Mouse (Mus musculus): ENCODE measurements around the gene Tgfbrap1. TPM values are rescaled to one million over a fixed set of nuclear protein-coding genes. Genes with fewer than 3 reads are reported as not detected.

Tgfbrap1 gene
- polyA plus RNA-seq, 1 experiment from 2014 or later: 19.5 TPM

GRCm38 (mm10) chr1:43120950-43121349, 22.5 kb upstream of the Tgfbrap1 start:
- Histone ChIP-seq H3K36me3 (ENCODE audit: control insufficient read depth, insufficient read depth) (peaks cover 13% of the 10 kb centered on the region), H3K4me1 (replicated peaks; ENCODE audit: control insufficient read depth, insufficient read depth, low read length) (no peaks in the 10 kb centered on the region), H3K4me3 (replicated peaks; ENCODE audit: low read length) (no peak overlapping the region), H3K9ac (replicated peaks; ENCODE audit: low read depth, low read length) (no peak overlapping the region), H3K27ac (ENCODE audit: low read length) (no peak overlapping the region), H3K9me3 (ENCODE audit: control insufficient read depth, low read length) (no peaks in the 10 kb centered on the region), H3K27me3 (replicated peaks; ENCODE audit: control insufficient read depth, insufficient read depth, low read length) (no peaks in the 10 kb centered on the region), H3K4me2 (ENCODE audit: low read length) (no peak overlapping the region)
- WGBS: 97% methylated on average over 5 of the region's 5 CpGs
- ATAC-seq: no peak

GRCm38 (mm10) chr1:43117435-43117834, 19.0 kb upstream of the Tgfbrap1 start:
- Histone ChIP-seq H3K9ac (replicated peaks; ENCODE audit: low read depth, low read length) (no peak overlapping the region), H3K27ac (ENCODE audit: low read length) (no peak overlapping the region), H3K9me3 (ENCODE audit: control insufficient read depth, low read length) (no peaks in the 10 kb centered on the region), H3K36me3 (ENCODE audit: control insufficient read depth, insufficient read depth) (peaks cover 20% of the 10 kb centered on the region), H3K4me2 (ENCODE audit: low read length) (no peak overlapping the region), H3K27me3 (replicated peaks; ENCODE audit: control insufficient read depth, insufficient read depth, low read length) (no peaks in the 10 kb centered on the region), H3K4me3 (replicated peaks; ENCODE audit: low read length) (no peak overlapping the region), H3K4me1 (replicated peaks; ENCODE audit: control insufficient read depth, insufficient read depth, low read length) (0 out of 2 replicates have a peak, but pooled peaks cover 2% of the 10 kb centered on the region)
- no peak for ATAC-seq
- 93% methylated on average over 8 of the region's 8 CpGs for WGBS

GRCm38 (mm10) chr1:43112882-43113281, 14.4 kb upstream of the Tgfbrap1 start:
- Histone ChIP-seq H3K4me1 (replicated peaks; ENCODE audit: control insufficient read depth, insufficient read depth, low read length) (0 out of 2 replicates have a peak, but pooled peaks cover 2% of the 10 kb centered on the region), H3K4me3 (replicated peaks; ENCODE audit: low read length) (no peak overlapping the region), H3K4me2 (ENCODE audit: low read length) (no peak overlapping the region), H3K36me3 (ENCODE audit: control insufficient read depth, insufficient read depth) (peaks cover 26% of the 10 kb centered on the region), H3K9ac (replicated peaks; ENCODE audit: low read depth, low read length) (no peak overlapping the region), H3K9me3 (ENCODE audit: control insufficient read depth, low read length) (no peaks in the 10 kb centered on the region), H3K27ac (ENCODE audit: low read length) (no peak overlapping the region), H3K27me3 (replicated peaks; ENCODE audit: control insufficient read depth, insufficient read depth, low read length) (no peaks in the 10 kb centered on the region)
- peak; percentile 47; the same call in 1 of the 2 replicates for ATAC-seq
- 83% methylated on average over 2 of the region's 2 CpGs for WGBS

- H3K27ac ChIP-seq (ENCODE audit: low read length): no peak overlapping the region
- H3K9ac ChIP-seq (replicated peaks; ENCODE audit: low read depth, low read length): no peak overlapping the region
- no peak overlapping the region for H3K4me3 ChIP-seq (replicated peaks; ENCODE audit: low read length)
- no peak for ATAC-seq
- H3K36me3 ChIP-seq (ENCODE audit: control insufficient read depth, insufficient read depth): peaks cover 22% of the 10 kb centered on the region
- H3K4me2 ChIP-seq (ENCODE audit: low read length): no peak overlapping the region
- H3K4me1 ChIP-seq (replicated peaks; ENCODE audit: control insufficient read depth, insufficient read depth, low read length): 0 out of 2 replicates have a peak, but pooled peaks cover 2% of the 10 kb centered on the region
- no peaks in the 10 kb centered on the region for H3K27me3 ChIP-seq (replicated peaks; ENCODE audit: control insufficient read depth, insufficient read depth, low read length)
- no peaks in the 10 kb centered on the region for H3K9me3 ChIP-seq (ENCODE audit: control insufficient read depth, low read length)
- WGBS: 48% methylated on average over 4 of the region's 4 CpGs
Measured at GRCm38 (mm10) chr1:43110556-43110955, 12.1 kb upstream of the Tgfbrap1 start.

GRCm38 (mm10) chr1:43108729-43109128, 10.3 kb upstream of the Tgfbrap1 start:
- WGBS: 94% methylated on average over 2 of the region's 2 CpGs
- Histone ChIP-seq H3K4me1 (replicated peaks; ENCODE audit: control insufficient read depth, insufficient read depth, low read length) (0 out of 2 replicates have a peak, but pooled peaks cover 2% of the 10 kb centered on the region), H3K27me3 (replicated peaks; ENCODE audit: control insufficient read depth, insufficient read depth, low read length) (no peaks in the 10 kb centered on the region), H3K9ac (replicated peaks; ENCODE audit: low read depth, low read length) (no peak overlapping the region), H3K36me3 (ENCODE audit: control insufficient read depth, insufficient read depth) (peaks cover 21% of the 10 kb centered on the region), H3K27ac (ENCODE audit: low read length) (no peak overlapping the region), H3K4me2 (ENCODE audit: low read length) (no peak overlapping the region), H3K4me3 (replicated peaks; ENCODE audit: low read length) (no peak overlapping the region), H3K9me3 (ENCODE audit: control insufficient read depth, low read length) (no peaks in the 10 kb centered on the region)
- no peak for ATAC-seq

- 72% methylated on average over 2 of the region's 2 CpGs for WGBS
Measured at GRCm38 (mm10) chr1:43094206-43094605, 4.2 kb downstream of the Tgfbrap1 start.

GRCm38 (mm10) chr1:43092056-43093015, 6.1 kb downstream of the Tgfbrap1 start:
- peak overlapping the region; percentile 88 for H3K9ac ChIP-seq (replicated peaks; ENCODE audit: low read depth, low read length)
- H3K36me3 ChIP-seq (ENCODE audit: control insufficient read depth, insufficient read depth): no peaks in the 10 kb centered on the region
- ATAC-seq: peak; percentile 85
- WGBS: under 1% methylated on average over 87 of the region's 102 CpGs
- peak overlapping the region; percentile 80 for H3K27ac ChIP-seq (ENCODE audit: low read length)
- H3K4me1 ChIP-seq (replicated peaks; ENCODE audit: control insufficient read depth, insufficient read depth, low read length): peaks cover 25% of the 10 kb centered on the region
- H3K4me3 ChIP-seq (replicated peaks; ENCODE audit: low read length): peak overlapping the region; percentile 73
- H3K9me3 ChIP-seq (ENCODE audit: control insufficient read depth, low read length): no peaks in the 10 kb centered on the region
- H3K4me2 ChIP-seq (ENCODE audit: low read length): peak overlapping the region; percentile 86
- no peaks in the 10 kb centered on the region for H3K27me3 ChIP-seq (replicated peaks; ENCODE audit: control insufficient read depth, insufficient read depth, low read length)

More at GRCm38 (mm10) chr1:43094206-43094605, 4.2 kb downstream of the Tgfbrap1 start:
- H3K4me3 ChIP-seq (replicated peaks; ENCODE audit: low read length): no peak overlapping the region
- H3K9ac ChIP-seq (replicated peaks; ENCODE audit: low read depth, low read length): no peak overlapping the region
- no peak for ATAC-seq
- H3K4me2 ChIP-seq (ENCODE audit: low read length): no peak overlapping the region
- no peaks in the 10 kb centered on the region for H3K9me3 ChIP-seq (ENCODE audit: control insufficient read depth, low read length)
- no peaks in the 10 kb centered on the region for H3K36me3 ChIP-seq (ENCODE audit: control insufficient read depth, insufficient read depth)
- H3K27ac ChIP-seq (ENCODE audit: low read length): no peak overlapping the region
- H3K4me1 ChIP-seq (replicated peaks; ENCODE audit: control insufficient read depth, insufficient read depth, low read length): peaks cover 27% of the 10 kb centered on the region
- no peaks in the 10 kb centered on the region for H3K27me3 ChIP-seq (replicated peaks; ENCODE audit: control insufficient read depth, insufficient read depth, low read length)

- no peaks in the 10 kb centered on the region for H3K36me3 ChIP-seq (ENCODE audit: control insufficient read depth, insufficient read depth)
- WGBS: 49% methylated on average over 13 of the region's 13 CpGs
- ATAC-seq: peak; percentile 18
- H3K4me1 ChIP-seq (replicated peaks; ENCODE audit: control insufficient read depth, insufficient read depth, low read length): peaks cover 22% of the 10 kb centered on the region
- H3K27ac ChIP-seq (ENCODE audit: low read length): no peak overlapping the region
- no peaks in the 10 kb centered on the region for H3K9me3 ChIP-seq (ENCODE audit: control insufficient read depth, low read length)
- peak overlapping the region; percentile 86 for H3K4me2 ChIP-seq (ENCODE audit: low read length)
- H3K4me3 ChIP-seq (replicated peaks; ENCODE audit: low read length): peak overlapping the region; percentile 73
- no peaks in the 10 kb centered on the region for H3K27me3 ChIP-seq (replicated peaks; ENCODE audit: control insufficient read depth, insufficient read depth, low read length)
- peak overlapping the region; percentile 88 for H3K9ac ChIP-seq (replicated peaks; ENCODE audit: low read depth, low read length)
Measured at GRCm38 (mm10) chr1:43091306-43092055, 7.0 kb downstream of the Tgfbrap1 start.

GRCm38 (mm10) chr1:43090418-43090817, 8.0 kb downstream of the Tgfbrap1 start:
- Histone ChIP-seq H3K27me3 (replicated peaks; ENCODE audit: control insufficient read depth, insufficient read depth, low read length) (no peaks in the 10 kb centered on the region), H3K9me3 (ENCODE audit: control insufficient read depth, low read length) (no peaks in the 10 kb centered on the region), H3K36me3 (ENCODE audit: control insufficient read depth, insufficient read depth) (no peaks in the 10 kb centered on the region), H3K4me1 (replicated peaks; ENCODE audit: control insufficient read depth, insufficient read depth, low read length) (peaks cover 22% of the 10 kb centered on the region), H3K27ac (ENCODE audit: low read length) (no peak overlapping the region), H3K9ac (replicated peaks; ENCODE audit: low read depth, low read length) (no peak overlapping the region), H3K4me2 (ENCODE audit: low read length) (no peak overlapping the region), H3K4me3 (replicated peaks; ENCODE audit: low read length) (no peak overlapping the region)
- WGBS: 71% methylated on average over 1 of the region's 1 CpGs
- ATAC-seq: no peak
